Mouse (Mus musculus) heart, adult 2 months (tissue): Measurements from ENCODE around the gene Cdh6.

Source experiments
- EP300 ChIP-seq: fragments of 200-500 bp; IDR thresholded peaks from 2 replicates; pipeline ENCODE4 v1.6.1; 2011; ENCODE audit warnings: low read depth, low read length, control low read depth; ENCODE audit not compliant: insufficient read depth
- POLR2A ChIP-seq: fragments of 200-500 bp; IDR thresholded peaks from 2 replicates; pipeline ENCODE4 v1.6.1; 2011; ENCODE audit warnings: mild to moderate bottlenecking, low read depth, low read length, control low read depth; ENCODE audit not compliant: insufficient read depth

DNA sequence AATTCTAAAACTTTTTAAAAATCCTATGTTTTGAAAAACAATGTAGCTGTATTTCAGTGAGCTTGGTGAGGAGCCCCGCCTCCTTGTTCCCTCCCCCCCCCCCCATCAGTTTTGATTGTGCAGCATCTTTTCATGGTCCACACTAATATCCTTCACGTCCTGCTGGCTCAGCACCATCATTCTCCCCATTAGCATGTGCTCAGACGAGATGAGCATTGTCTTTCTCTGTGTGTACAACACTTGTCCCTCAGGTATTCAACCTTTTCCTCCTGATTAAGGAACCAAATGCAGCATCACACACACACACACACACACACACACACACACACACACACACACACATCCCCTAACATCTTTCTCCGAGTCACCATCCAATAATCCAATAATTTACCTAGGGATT lies 164.7 kb downstream of the Cdh6 start:
- TF ChIP-seq POLR2A (no peak), EP300 (no peak)
